Comparison of ENCODE assay signal across 20 mouse cellular contexts in the genomic region with DNA sequence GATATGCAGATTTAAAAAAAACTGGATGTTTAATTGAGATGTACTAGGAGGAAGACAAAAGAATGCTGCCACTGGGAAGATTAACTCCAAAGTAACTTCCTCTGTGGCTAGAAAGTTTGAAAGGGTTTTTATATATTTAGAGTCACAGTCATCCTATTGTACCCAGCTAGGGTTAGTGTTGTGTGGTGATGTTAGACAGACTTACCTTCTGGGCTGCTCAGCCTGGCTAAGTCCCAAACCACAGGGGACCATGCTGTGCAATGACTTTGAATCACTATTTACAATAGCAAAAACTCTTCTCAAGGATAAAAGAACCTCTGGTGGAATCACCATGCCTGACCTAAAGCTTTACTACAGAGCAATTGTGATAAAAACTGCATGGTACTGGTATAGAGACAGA.
"Had no signal": no experiment of that assay in that cellular context is flagged by ENCODE, and none has a peak within 500 bp of the region (broad histone marks: within the 10 kb centered on the region; RNA-seq: fewer than 3 reads in every experiment).

No protein-coding gene starts in this region.

- DNase-seq: cerebellum, adult 9-10 months; cerebellum, adult 9-11 months; cerebellum, postnatal 10 days; cerebellum, postnatal 14 days; cerebellum, postnatal 25 days; cerebellum, postnatal 36 days; embryo, embryonic 11 days; forebrain, postnatal 0 days; gastrocnemius, adult 2 months; gastrocnemius, postnatal 10 days; gastrocnemius, postnatal 14 days; gastrocnemius, postnatal 25 days; gastrocnemius, postnatal 36 days; heart, adult 11 months; heart, adult 18-20 months; heart, adult 2 months had no signal

- ATAC-seq: forebrain, embryonic 13.5 days; forebrain, embryonic 14.5 days; forebrain, embryonic 15.5 days; forebrain, embryonic 16.5 days; forebrain, postnatal 0 days had no signal
